Mouse (Mus musculus) adrenal gland, adult 8-10 months (tissue): ENCODE data around the gene Il10. TPM values are rescaled to one million over a fixed set of nuclear protein-coding genes. Genes with fewer than 3 reads are reported as not detected.

Source experiments
- DNase-seq: peaks from one replicate; pipeline ENCODE4 v3.0.0; 2022
- total RNA-seq, 4 experiments: library from RNA; stranded (reverse); gene quantifications; 2 replicates each; pipeline ENCODE4 v1.2.4; 2022

The Il10 gene
- total RNA-seq: under 1 TPM in 1 of 4 experiments, not detected in 3; 0.30 TPM

GRCm38 (mm10) chr1:131019492-131020098, at the start of gene Il10:
TSS of gene Il10 (plus strand) at chr1:131019845.
- no peak for DNase-seq

- no peak for DNase-seq
Observed at GRCm38 (mm10) chr1:130979455-130979854, 40.2 kb upstream of the Il10 start.

GRCm38 (mm10) chr1:130984441-130984840, 35.2 kb upstream of the Il10 start:
- no peak for DNase-seq

- no peak for DNase-seq
Observed at GRCm38 (mm10) chr1:130987001-130987400, 32.6 kb upstream of the Il10 start.

- no peak for DNase-seq
Observed at GRCm38 (mm10) chr1:130987418-130987817, 32.2 kb upstream of the Il10 start.

GRCm38 (mm10) chr1:130989331-130989730, 30.3 kb upstream of the Il10 start:
- DNase-seq: no peak

- no peak for DNase-seq
Observed at GRCm38 (mm10) chr1:130990448-130990847, 29.2 kb upstream of the Il10 start.

- DNase-seq: no peak
Observed at GRCm38 (mm10) chr1:130993574-130994154, 26.0 kb upstream of the Il10 start.

- DNase-seq: no peak
Observed at GRCm38 (mm10) chr1:130995515-130995914, 24.1 kb upstream of the Il10 start.

GRCm38 (mm10) chr1:130996356-130996755, 23.3 kb upstream of the Il10 start:
- DNase-seq: no peak

- no peak for DNase-seq
Observed at GRCm38 (mm10) chr1:130997441-130997840, 22.2 kb upstream of the Il10 start.

GRCm38 (mm10) chr1:130998321-130998720, 21.3 kb upstream of the Il10 start:
- no peak for DNase-seq

GRCm38 (mm10) chr1:130999708-131000107, 19.9 kb upstream of the Il10 start:
- DNase-seq: no peak

GRCm38 (mm10) chr1:131000296-131000695, 19.3 kb upstream of the Il10 start:
- no peak for DNase-seq

GRCm38 (mm10) chr1:131002561-131002960, 17.1 kb upstream of the Il10 start:
- DNase-seq: no peak

- DNase-seq: no peak
Observed at GRCm38 (mm10) chr1:131003037-131003922, 16.4 kb upstream of the Il10 start.

- DNase-seq: no peak
Observed at GRCm38 (mm10) chr1:131006069-131006468, 13.6 kb upstream of the Il10 start.

- DNase-seq: no peak
Observed at GRCm38 (mm10) chr1:131010201-131011153, 9.2 kb upstream of the Il10 start.

GRCm38 (mm10) chr1:131012494-131012893, 7.2 kb upstream of the Il10 start:
- no peak for DNase-seq

- no peak for DNase-seq
Observed at GRCm38 (mm10) chr1:131013926-131014325, 5.7 kb upstream of the Il10 start.

GRCm38 (mm10) chr1:131015281-131015680, 4.4 kb upstream of the Il10 start:
- DNase-seq: no peak

- no peak for DNase-seq
Observed at GRCm38 (mm10) chr1:131015879-131016278, 3.8 kb upstream of the Il10 start.
